Mouse (Mus musculus) thymus, adult 2 months (tissue): ENCODE data around the gene Flt3l.

Experiments used
- CTCF ChIP-seq: fragments of 200-500 bp; IDR thresholded peaks from 2 replicates; pipeline ENCODE4 v1.5.1; 2012; ENCODE audit warnings: mild to moderate bottlenecking, control low read depth, low read length, moderate library complexity, borderline replicate concordance; ENCODE audit not compliant: control insufficient read depth, poor library complexity, insufficient read depth; ENCODE audit errors: extremely low read depth
- POLR2A ChIP-seq: fragments of 200-500 bp; IDR thresholded peaks from 2 replicates; pipeline ENCODE4 v1.6.1; 2012; ENCODE audit warnings: mild to moderate bottlenecking, low read length, control low read depth, moderate library complexity; ENCODE audit not compliant: control insufficient read depth, poor library complexity, insufficient read depth; ENCODE audit errors: extremely low read depth

DNA sequence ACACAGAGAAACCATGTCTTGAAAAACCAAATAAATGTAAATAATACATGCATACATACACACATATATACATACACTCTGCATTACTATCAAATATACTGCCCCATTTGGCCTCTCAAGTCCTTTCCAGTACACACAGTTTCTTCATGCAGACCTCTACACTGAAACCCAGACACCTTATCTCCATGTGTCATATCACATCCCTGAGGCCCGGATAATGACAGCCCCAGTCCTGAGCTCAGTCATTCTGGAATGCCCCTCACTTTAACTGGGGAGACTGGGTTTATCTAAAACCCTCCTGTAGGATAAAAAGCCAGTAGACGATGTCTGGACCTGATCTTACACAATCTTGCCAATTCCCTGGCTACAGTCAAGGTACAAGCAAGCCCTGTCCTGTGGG is 22.8 kb downstream of the Flt3l start:
- TF ChIP-seq CTCF, result no peak
- no peak for TF ChIP-seq POLR2A
